ENCODE assay signal across 8 mouse cellular contexts in the genomic region with DNA sequence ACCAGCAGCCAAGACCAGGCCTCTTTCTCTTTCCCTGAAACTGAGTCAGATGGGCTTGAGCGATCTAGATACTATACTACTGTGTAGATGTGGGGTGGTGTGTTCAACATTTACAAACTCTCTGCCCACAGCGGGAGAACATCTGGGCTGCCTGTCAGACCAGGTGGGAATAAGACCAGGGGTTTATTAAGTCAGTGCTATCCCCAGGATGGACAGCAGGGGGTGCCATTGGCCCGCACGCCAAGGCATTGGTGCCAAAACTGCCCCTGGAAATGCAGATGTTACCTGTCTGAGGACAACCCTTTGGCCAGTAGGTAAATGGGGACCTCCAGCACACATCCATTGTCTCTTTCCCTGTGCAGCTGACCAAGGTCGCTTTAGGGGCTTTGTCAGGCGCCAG. TPM values are rescaled to one million over a fixed set of nuclear protein-coding genes. Genes with fewer than 3 reads are reported as not detected.
A peak's percentile ranks its signal among the peaks of the same experiment; 100 is the strongest.
DNase-seq lines count a peak whose midpoint lies in the region; ATAC-seq lines count a peak whose summit lies in the region.

No protein-coding gene starts in this region.

- DNase-seq in cerebellum, adult 8-10 months, result peak; percentile 28
- no peak for DNase-seq in cerebellum, adult 9-11 months
- peak; percentile 40 for DNase-seq in MN1 (ENCODE audit: low spot score)
- peak; percentile 68 to 81 for DNase-seq in heart, postnatal 10 days
- DNase-seq in left cerebral cortex, adult 11 months (ENCODE audit: low spot score), result peak; percentile 34
- peak; percentile 77 to 83 for DNase-seq in spleen, postnatal 10 days (ENCODE audit: low spot score in 2 of 2)

- intact Hi-C loops in heart, postnatal 10 days (cut with DNase I), result loop anchor here (1.0 to 5.0 kb wide), 3 partner anchors 135 to 294 kb away; no protein-coding TSS in a partner anchor

- peak; percentile 69 for ATAC-seq in common myeloid progenitor, adult 5-6 weeks (replicated peaks; ENCODE audit: low read depth, poor library complexity, severe bottlenecking)
- ATAC-seq in megakaryocyte progenitor cell, adult 5-6 weeks (replicated peaks; ENCODE audit: poor library complexity), result peak; percentile 89

RNA-seq across cellular contexts. Expression of a gene that starts 19.1 kb away (rescaled TPM):
- total RNA-seq in common myeloid progenitor, adult 5-6 weeks (2017), result 0.05 TPM in 1 of 2 replicates, not detected in the other
- under 1 TPM; 0.31 to 0.42 TPM for total RNA-seq in heart, postnatal 10 days (2021)
- total RNA-seq in megakaryocyte progenitor cell, adult 5-6 weeks (2015), result 0.17 TPM in 1 of 2 replicates, not detected in the other
- total RNA-seq in megakaryocyte progenitor cell, adult 5-6 weeks (2017), result not detected in 2 replicates

RNA-seq across cellular contexts. Expression of a gene that starts 24.7 kb away (rescaled TPM):
- 0.58 and 2.2 TPM in 2 replicates for total RNA-seq in common myeloid progenitor, adult 5-6 weeks (2017)
- 10 to 100 TPM; 15.3 to 16.0 TPM for total RNA-seq in heart, postnatal 10 days (2021)
- total RNA-seq in megakaryocyte progenitor cell, adult 5-6 weeks (2015), result 0.25 and 0.32 TPM in 2 replicates
- 1.2 and 1.3 TPM in 2 replicates for total RNA-seq in megakaryocyte progenitor cell, adult 5-6 weeks (2017)

RNA-seq across cellular contexts. Expression of a gene that starts 32.0 kb away (rescaled TPM):
- 293 and 407 TPM in 2 replicates for total RNA-seq in common myeloid progenitor, adult 5-6 weeks (2017)
- 10 to 100 TPM; 36.6 to 61.8 TPM for total RNA-seq in heart, postnatal 10 days (2021)
- total RNA-seq in megakaryocyte progenitor cell, adult 5-6 weeks (2015), result 88.4 and 140 TPM in 2 replicates
- total RNA-seq in megakaryocyte progenitor cell, adult 5-6 weeks (2017), result 48.8 and 85.6 TPM in 2 replicates
